Mouse (Mus musculus): ENCODE measurements at regions not wholly inside any gene's neighbourhood (a gene's known extent, or its start where the extent isn't known, plus 50 kb on each side); places are given as distances from the start of the nearest gene placed in this dataset.
A peak's percentile ranks its signal among the peaks of the same experiment; 100 is the strongest.

- no peak for DNase-seq (ENCODE audit: low read depth, low spot score)
These were observed 889.5 kb downstream of the Ankrd7 start for GRCm38 (mm10) chr6:19755647-19756046.

- peak; percentile 54 for DNase-seq (ENCODE audit: low read depth, low spot score)
These were observed 899.3 kb downstream of the Ankrd7 start for GRCm38 (mm10) chr6:19765410-19765809.

All from brain, adult 2 months (tissue).